Mouse (Mus musculus): ENCODE measurements around the gene Kirrel. TPM values are rescaled to one million over a fixed set of nuclear protein-coding genes. Genes with fewer than 3 reads are reported as not detected.

Kirrel gene
- polyA plus RNA-seq, 1 experiment from 2014 or later: 11.0 TPM

DNA sequence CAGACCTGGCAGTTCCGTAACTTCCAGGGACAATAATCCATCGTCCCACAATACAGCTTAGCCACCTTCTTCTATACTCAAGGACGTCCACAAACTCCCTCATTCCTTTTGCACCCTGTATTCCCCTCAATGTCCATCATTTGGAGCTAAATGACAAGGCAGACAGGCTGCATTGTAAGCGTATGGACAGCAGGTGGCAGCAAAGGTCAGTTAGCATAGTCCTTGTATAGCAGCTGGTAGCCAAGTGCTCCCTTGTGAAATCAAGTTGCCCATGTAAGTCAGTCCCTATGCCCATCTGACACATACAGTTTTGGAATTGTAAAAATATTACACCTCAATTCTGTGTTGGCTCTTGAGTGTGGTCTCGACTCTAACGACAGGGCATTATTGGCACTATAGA lies 143.7 kb downstream of the Kirrel start:
- Histone ChIP-seq H3K9ac (ENCODE audit: low read length) (no peak overlapping the region), H3K9me3 (ENCODE audit: control insufficient read depth, low read length) (no peaks in the 10 kb centered on the region), H3K4me1 (ENCODE audit: control insufficient read depth, insufficient read depth, low read length) (no peaks in the 10 kb centered on the region), H3K4me3 (ENCODE audit: low read depth, low read length) (no peak overlapping the region), H3K4me2 (ENCODE audit: low read depth) (no peak overlapping the region), H3K27ac (ENCODE audit: low read depth, low read length) (no peak overlapping the region), H3K36me3 (ENCODE audit: control insufficient read depth, insufficient read depth, low read length) (no peaks in the 10 kb centered on the region), H3K27me3 (ENCODE audit: control insufficient read depth, insufficient read depth, low read length) (no peaks in the 10 kb centered on the region)
- 26% methylated on average over 6 of the region's 6 CpGs for WGBS
- ATAC-seq (ENCODE audit: insufficient read depth, low FRiP score, low TSS enrichment) (no peak), DNase-seq (ENCODE audit: low spot score) (peak; percentile 77)

Other genes starting within 250 kb of the Kirrel start
- 26.9 and 32.0 TPM in 2 replicates for gene Cd1d1, start 175.3 kb downstream of the Kirrel start, polyA plus RNA-seq (2014; fragmentation: Nextera tagmentation; extraction: Ambion mirVana)
- 4.9 and 6.6 TPM in 2 replicates for gene Fcrls, start 89.0 kb upstream of the Kirrel start, polyA plus RNA-seq (2014; fragmentation: Nextera tagmentation; extraction: Ambion mirVana)
- gene Cd5l, start 183.1 kb upstream of the Kirrel start, polyA plus RNA-seq (2014; fragmentation: Nextera tagmentation; extraction: Ambion mirVana): not detected in 2 replicates
- not detected in 2 replicates for gene Fcrl1, start 201.6 kb upstream of the Kirrel start, polyA plus RNA-seq (2014; fragmentation: Nextera tagmentation; extraction: Ambion mirVana)